Mouse (Mus musculus) forebrain, embryonic 13.5 days (tissue): ENCODE data around the gene Insyn1. TPM values are rescaled to one million over a fixed set of nuclear protein-coding genes. Genes with fewer than 3 reads are reported as not detected.
A peak's percentile ranks its signal among the peaks of the same experiment; 100 is the strongest.

ENCODE experiments used
- ATAC-seq: fragments of 200-750 bp; cut with Nextera tagmentation; 2 replicates; pipeline ENCODE4 v1.8.0; 2017
- H3K27ac ChIP-seq: fragments of 300-500 bp; sonication (generic); 2 replicates; pipeline ENCODE4 v1.5.1; 2015; ENCODE audit warnings: inconsistent platforms, mild to moderate bottlenecking, moderate library complexity
- H3K27me3 ChIP-seq: fragments of 300-500 bp; sonication (generic); 2 replicates; pipeline ENCODE4 v1.6.1; 2015; ENCODE audit warnings: mild to moderate bottlenecking, inconsistent platforms
- H3K36me3 ChIP-seq: fragments of 300-500 bp; sonication (generic); 2 replicates; pipeline ENCODE4 v1.6.1; 2015; ENCODE audit warnings: mild to moderate bottlenecking, inconsistent platforms; ENCODE audit not compliant: poor library complexity, severe bottlenecking
- H3K4me1 ChIP-seq: fragments of 300-500 bp; sonication (generic); 2 replicates; pipeline ENCODE4 v1.6.1; 2015; ENCODE audit warnings: inconsistent platforms
- H3K4me2 ChIP-seq: fragments of 300-500 bp; sonication (generic); 2 replicates; pipeline ENCODE4 v1.6.1; 2015; ENCODE audit warnings: inconsistent platforms, mild to moderate bottlenecking, moderate library complexity
- H3K4me3 ChIP-seq: fragments of 300-500 bp; sonication (generic); 2 replicates; pipeline ENCODE4 v1.5.1; 2015; ENCODE audit warnings: mild to moderate bottlenecking, inconsistent platforms
- H3K9ac ChIP-seq: fragments of 300-500 bp; sonication (generic); 2 replicates; pipeline ENCODE4 v1.6.1; 2015; ENCODE audit warnings: mild to moderate bottlenecking, inconsistent platforms
- H3K9me3 ChIP-seq: fragments of 300-500 bp; sonication (generic); replicated peaks from 2 replicates; pipeline ENCODE4 v1.6.1; 2016; ENCODE audit warnings: inconsistent platforms
- WGBS: fragments of 180-500 bp; shearing (Covaris S2); methylation state at CpG from one replicate; pipeline ENCODE4 v1.1.7; 2015; 5-methylcytosine and 5-hydroxymethylcytosine counted together
- polyA plus RNA-seq: library from polyadenylated mRNA; unstranded; fragments of >200 nt; fragmentation: Nextera tagmentation; extraction: Ambion mirVana; gene quantifications from 2 replicates; pipeline ENCODE4 v1.2.1, GENCODE M21; 2015

The Insyn1 gene
- polyA plus RNA-seq, 1 experiment from 2014 or later, result 2.8 TPM

DNA sequence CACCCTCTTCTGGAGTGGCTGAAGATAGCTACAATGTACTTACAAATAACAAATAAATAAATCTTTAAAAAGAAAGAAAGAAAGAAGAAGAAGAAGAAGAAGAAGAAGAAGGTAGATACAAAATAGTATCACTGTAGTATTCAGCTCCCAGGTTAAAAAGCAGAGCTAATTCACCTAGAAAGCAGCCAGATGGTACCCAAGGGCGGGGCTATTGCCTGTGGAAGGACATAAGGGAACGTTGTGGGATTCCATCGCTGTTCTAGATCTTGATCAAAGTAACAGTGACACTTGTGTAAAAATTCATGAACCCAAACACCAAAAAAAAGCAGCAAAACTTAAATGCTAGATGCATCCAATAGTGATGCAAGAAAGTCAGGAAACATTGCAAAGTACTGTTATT lies 31.6 kb downstream of the Insyn1 start:
- no peak overlapping the region for H3K4me3 ChIP-seq
- 76% methylated on average over 3 of the region's 3 CpGs for WGBS

DNA sequence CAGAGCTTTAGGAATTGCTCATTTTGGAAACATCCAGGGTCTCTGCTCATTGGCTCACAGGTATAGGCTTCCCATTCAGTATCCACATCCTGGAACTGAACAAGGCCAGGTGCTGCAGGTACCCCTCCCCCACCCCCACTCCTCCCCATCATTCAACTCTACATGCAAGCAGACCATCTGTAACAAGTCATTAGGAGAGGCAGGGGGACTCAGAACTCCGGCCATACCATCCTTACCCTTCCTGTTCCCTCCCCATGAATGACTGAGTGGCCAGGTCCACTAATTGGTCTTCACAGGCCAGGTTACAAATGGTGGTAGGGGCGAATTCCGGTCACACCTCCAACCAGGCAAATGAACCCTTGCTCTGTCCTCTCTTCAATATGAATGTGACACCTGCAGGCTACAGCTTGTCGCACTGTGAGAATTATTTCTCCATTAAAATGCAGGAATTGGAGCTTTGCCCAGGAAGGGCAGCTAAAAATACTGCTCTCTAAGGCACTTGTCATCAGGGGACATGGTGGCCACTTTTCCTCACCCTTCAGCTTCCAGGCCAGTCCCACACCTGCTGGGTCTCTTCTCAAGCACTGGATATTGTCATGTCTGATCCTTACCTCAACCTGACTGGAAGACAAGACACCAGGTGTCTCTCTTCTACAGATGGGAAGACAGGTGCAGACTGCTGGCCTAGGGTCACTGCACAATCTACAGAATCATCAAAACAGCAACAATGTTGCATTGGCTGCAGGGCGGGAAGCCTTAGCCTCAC lies 32.6 kb downstream of the Insyn1 start:
- ATAC-seq, result no peak
- Histone ChIP-seq H3K4me3 (no peak overlapping the region), H3K9ac (no peak overlapping the region), H3K27me3 (no peaks in the 10 kb centered on the region), H3K36me3 (peaks cover 21% of the 10 kb centered on the region), H3K4me2 (no peak overlapping the region), H3K4me1 (peaks cover 23% of the 10 kb centered on the region; the same call in 1 of the 2 replicates), H3K27ac (no peak overlapping the region; the same call in 1 of the 2 replicates), H3K9me3 (no peaks in the 10 kb centered on the region)
- WGBS, result 78% methylated on average over 5 of the region's 5 CpGs

More for the DNA sequence above, 31.6 kb downstream of the Insyn1 start:
- Histone ChIP-seq H3K27ac (no peak overlapping the region), H3K9ac (no peak overlapping the region), H3K9me3 (no peaks in the 10 kb centered on the region), H3K4me2 (no peak overlapping the region), H3K36me3 (peaks cover 10% of the 10 kb centered on the region; the same call in 1 of the 2 replicates), H3K4me1 (peaks cover 33% of the 10 kb centered on the region; the same call in 1 of the 2 replicates), H3K27me3 (no peaks in the 10 kb centered on the region)
- no peak for ATAC-seq

DNA sequence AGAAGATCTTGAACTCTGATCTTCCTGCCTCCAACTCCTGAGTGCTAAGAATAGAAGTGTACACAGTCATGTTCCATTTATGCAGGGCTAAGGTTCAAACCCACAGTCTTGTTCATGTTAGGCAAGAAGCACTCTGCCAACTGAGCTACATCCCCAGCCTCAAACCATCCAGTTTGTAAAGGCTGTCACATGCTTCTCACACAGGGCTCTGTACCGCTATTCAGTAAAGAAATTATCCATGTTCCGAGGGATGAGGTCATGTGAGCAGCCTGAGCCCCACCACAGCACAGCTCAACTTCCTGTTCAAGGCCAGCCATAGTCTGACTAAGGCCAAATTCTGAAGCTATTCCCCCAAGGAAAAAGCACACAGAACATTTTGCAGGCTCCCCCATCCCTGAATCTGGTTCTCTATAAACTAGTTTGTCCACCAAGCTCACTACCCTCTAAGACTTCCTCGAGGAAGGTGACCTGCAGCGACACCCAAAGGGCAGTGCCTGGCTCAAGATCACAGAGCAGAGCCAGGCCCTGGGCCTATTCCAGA lies 33.5 kb downstream of the Insyn1 start:
- H3K4me1 ChIP-seq, result peaks cover 17% of the 10 kb centered on the region; the same call in 1 of the 2 replicates
- no peak overlapping the region for H3K9ac ChIP-seq
- H3K4me2 ChIP-seq, result no peak overlapping the region
- no peaks in the 10 kb centered on the region for H3K9me3 ChIP-seq
- no peak overlapping the region for H3K27ac ChIP-seq
- H3K36me3 ChIP-seq, result peaks cover 30% of the 10 kb centered on the region
- 66% methylated on average over 4 of the region's 4 CpGs for WGBS
- no peaks in the 10 kb centered on the region for H3K27me3 ChIP-seq
- no peak overlapping the region for H3K4me3 ChIP-seq
- no peak for ATAC-seq

GRCm38 (mm10) chr9:58525108-58525507 lies 36.7 kb downstream of the Insyn1 start:
- Histone ChIP-seq H3K27me3 (no peaks in the 10 kb centered on the region), H3K9ac (no peak overlapping the region), H3K9me3 (no peaks in the 10 kb centered on the region), H3K4me1 (peaks cover 6% of the 10 kb centered on the region; the same call in 1 of the 2 replicates), H3K36me3 (peaks cover 61% of the 10 kb centered on the region), H3K4me3 (no peak overlapping the region), H3K27ac (no peak overlapping the region), H3K4me2 (no peak overlapping the region)
- ATAC-seq, result no peak
- WGBS, result 89% methylated on average over 4 of the region's 4 CpGs

GRCm38 (mm10) chr9:58527841-58528240 lies 39.4 kb downstream of the Insyn1 start:
- H3K4me3 ChIP-seq, result no peak overlapping the region
- ATAC-seq, result no peak
- peaks cover 73% of the 10 kb centered on the region for H3K36me3 ChIP-seq
- no peaks in the 10 kb centered on the region for H3K27me3 ChIP-seq
- H3K4me1 ChIP-seq, result no peaks in the 10 kb centered on the region
- no peak overlapping the region for H3K27ac ChIP-seq
- H3K9ac ChIP-seq, result no peak overlapping the region
- H3K4me2 ChIP-seq, result no peak overlapping the region
- no peaks in the 10 kb centered on the region for H3K9me3 ChIP-seq
- WGBS, result 74% methylated on average over 4 of the region's 4 CpGs

GRCm38 (mm10) chr9:58530407-58530806 lies 42.0 kb downstream of the Insyn1 start:
- no peak for ATAC-seq
- H3K4me3 ChIP-seq, result no peak overlapping the region
- no peak overlapping the region for H3K27ac ChIP-seq
- H3K9ac ChIP-seq, result no peak overlapping the region
- WGBS, result 94% methylated on average over 13 of the region's 13 CpGs
- H3K4me2 ChIP-seq, result no peak overlapping the region
- no peaks in the 10 kb centered on the region for H3K27me3 ChIP-seq
- H3K9me3 ChIP-seq, result no peaks in the 10 kb centered on the region
- peaks cover 64% of the 10 kb centered on the region for H3K36me3 ChIP-seq
- 0 out of 2 replicates have a peak, but pooled peaks cover 1% of the 10 kb centered on the region for H3K4me1 ChIP-seq

DNA sequence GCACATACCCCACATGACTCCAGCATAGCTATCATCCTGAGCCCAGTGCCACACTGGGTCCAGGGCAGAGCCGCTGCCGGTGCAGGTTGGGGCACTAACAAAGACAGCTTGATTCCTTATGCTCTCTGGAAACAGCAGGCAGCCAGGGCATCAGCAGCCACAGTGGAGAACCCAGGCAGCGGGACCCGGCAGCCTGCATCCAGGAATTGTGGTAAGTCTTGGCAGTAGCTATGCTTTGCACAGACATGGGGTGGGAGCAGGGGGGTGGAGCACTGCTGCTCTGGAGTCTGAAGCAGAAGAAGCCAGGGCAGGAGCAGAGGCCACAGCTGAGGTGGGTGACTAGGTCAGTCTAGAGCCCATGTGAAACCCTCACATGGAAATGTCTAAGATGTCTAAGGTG lies 43.8 kb downstream of the Insyn1 start:
- Histone ChIP-seq H3K4me2 (no peak overlapping the region), H3K27ac (no peak overlapping the region), H3K9me3 (no peaks in the 10 kb centered on the region), H3K36me3 (peaks cover 58% of the 10 kb centered on the region), H3K4me3 (no peak overlapping the region), H3K9ac (no peak overlapping the region), H3K4me1 (peaks cover 4% of the 10 kb centered on the region; the same call in 1 of the 2 replicates), H3K27me3 (no peaks in the 10 kb centered on the region)
- no peak for ATAC-seq
- 90% methylated on average over 4 of the region's 4 CpGs for WGBS

DNA sequence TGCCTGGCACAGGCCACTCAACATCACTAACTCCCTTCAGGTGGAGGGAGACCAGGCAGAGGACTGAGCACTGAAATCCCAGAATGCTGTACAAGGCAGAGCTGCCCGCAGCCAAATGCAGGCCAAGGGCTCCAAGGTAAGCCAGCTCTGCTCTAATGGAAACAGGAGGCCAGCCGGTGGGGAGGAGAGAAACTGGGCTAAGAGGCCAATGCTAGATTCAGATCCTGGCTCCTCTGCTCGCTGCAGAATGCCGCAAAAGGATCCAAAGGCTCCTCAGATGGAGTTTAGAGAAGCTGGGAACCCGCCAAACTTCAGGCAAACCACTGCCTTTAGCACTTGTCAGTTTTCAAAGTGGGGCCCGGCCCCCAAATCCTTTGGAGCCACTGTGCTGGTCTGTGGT lies 44.9 kb downstream of the Insyn1 start:
- Histone ChIP-seq H3K4me2 (no peak overlapping the region), H3K27ac (no peak overlapping the region), H3K4me1 (peaks cover 4% of the 10 kb centered on the region; the same call in 1 of the 2 replicates), H3K36me3 (peaks cover 56% of the 10 kb centered on the region), H3K9me3 (no peaks in the 10 kb centered on the region), H3K9ac (no peak overlapping the region), H3K4me3 (no peak overlapping the region), H3K27me3 (no peaks in the 10 kb centered on the region)
- ATAC-seq, result no peak
- WGBS, result 89% methylated on average over 6 of the region's 6 CpGs

GRCm38 (mm10) chr9:58534766-58535165 lies 46.4 kb downstream of the Insyn1 start:
- Histone ChIP-seq H3K9ac (no peak overlapping the region), H3K27me3 (no peaks in the 10 kb centered on the region), H3K27ac (no peak overlapping the region), H3K4me2 (no peak overlapping the region), H3K36me3 (peaks cover 49% of the 10 kb centered on the region), H3K4me1 (peaks cover 4% of the 10 kb centered on the region; the same call in 1 of the 2 replicates), H3K4me3 (no peak overlapping the region), H3K9me3 (no peaks in the 10 kb centered on the region; the same call in 1 of the 2 replicates)
- ATAC-seq, result peak; percentile 59
- 40% methylated on average over 1 of the region's 1 CpGs for WGBS

DNA sequence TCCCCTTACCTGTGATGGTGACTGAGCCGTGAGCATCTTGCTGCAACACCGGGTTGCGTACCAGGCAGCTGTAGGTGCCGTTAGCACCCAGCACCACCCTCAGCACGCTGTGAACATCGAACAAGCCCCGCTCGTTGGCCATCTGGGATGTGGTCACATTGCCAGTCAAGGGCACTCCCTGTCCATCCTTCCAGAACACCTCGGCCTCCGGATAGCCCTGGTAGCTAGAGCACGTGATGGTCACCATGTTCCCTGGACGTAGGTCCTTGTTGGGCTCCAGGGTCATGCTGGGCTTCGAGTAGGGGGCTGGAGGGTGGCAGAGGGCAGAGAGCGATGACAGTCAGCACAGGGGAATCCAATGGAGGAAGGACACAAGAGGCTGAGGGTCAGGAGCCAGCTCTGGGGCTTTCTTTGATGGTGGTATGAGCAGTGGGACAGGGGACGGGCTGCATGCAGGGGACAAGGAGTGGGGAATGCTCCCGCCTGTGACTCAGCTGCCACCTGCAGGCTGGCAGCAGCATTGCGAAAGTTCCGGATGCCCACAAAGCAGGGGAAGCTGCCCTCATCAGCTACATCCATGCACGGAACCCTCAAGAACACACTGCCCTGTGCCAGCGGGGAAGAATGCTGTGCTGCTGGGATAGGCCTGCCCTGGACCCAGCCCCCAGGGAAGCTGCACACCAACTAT lies 47.2 kb downstream of the Insyn1 start:
- ATAC-seq, result peak; percentile 75
- Histone ChIP-seq H3K9ac (no peak overlapping the region), H3K9me3 (no peaks in the 10 kb centered on the region; the same call in 1 of the 2 replicates), H3K4me1 (peaks cover 4% of the 10 kb centered on the region; the same call in 1 of the 2 replicates), H3K4me2 (no peak overlapping the region), H3K27ac (no peak overlapping the region), H3K27me3 (no peaks in the 10 kb centered on the region), H3K36me3 (peaks cover 47% of the 10 kb centered on the region), H3K4me3 (no peak overlapping the region)
- 74% methylated on average over 20 of the region's 20 CpGs for WGBS

- Histone ChIP-seq H3K27ac (no peak overlapping the region), H3K9ac (no peak overlapping the region), H3K4me2 (no peak overlapping the region), H3K27me3 (no peaks in the 10 kb centered on the region), H3K9me3 (no peaks in the 10 kb centered on the region; the same call in 1 of the 2 replicates), H3K4me1 (peaks cover 15% of the 10 kb centered on the region), H3K4me3 (no peak overlapping the region), H3K36me3 (peaks cover 40% of the 10 kb centered on the region)
- no peak for ATAC-seq
- WGBS, result 84% methylated on average over 3 of the region's 3 CpGs
These were observed 49.4 kb downstream of the Insyn1 start for GRCm38 (mm10) chr9:58537774-58538173.

GRCm38 (mm10) chr9:58539886-58540285 lies 51.5 kb downstream of the Insyn1 start:
- Histone ChIP-seq H3K9ac (no peak overlapping the region), H3K4me3 (no peak overlapping the region), H3K4me1 (peaks cover 17% of the 10 kb centered on the region), H3K36me3 (peaks cover 34% of the 10 kb centered on the region), H3K9me3 (no peaks in the 10 kb centered on the region; the same call in 1 of the 2 replicates), H3K27ac (no peak overlapping the region), H3K27me3 (no peaks in the 10 kb centered on the region), H3K4me2 (no peak overlapping the region)
- WGBS, result 52% methylated on average over 5 of the region's 5 CpGs
- peak; percentile 44; the same call in 1 of the 2 replicates for ATAC-seq
